Mouse (Mus musculus): ENCODE results near the gene Skint11. TPM values are rescaled to one million over a fixed set of nuclear protein-coding genes. Genes with fewer than 3 reads are reported as not detected.

The Skint11 gene
- not detected for total RNA-seq (2023)

GRCm38 (mm10) chr4:114163084-114163483 lies at the start of gene Skint11:
TSS of gene Skint11 (plus strand) at chr4:114163384.

Other genes with a start within 250 kb of the Skint11 start
- not detected for gene Skint5, start 163.9 kb upstream of the Skint11 start, total RNA-seq (2023)
- not detected for gene Trabd2b, start 243.3 kb downstream of the Skint11 start, total RNA-seq (2023)

All from neutrophil, adult 83 days (primary cell).